Mouse (Mus musculus) kidney, embryonic 16.5 days (tissue): ENCODE measurements around the gene Mdc1. TPM values are rescaled to one million over a fixed set of nuclear protein-coding genes. Genes with fewer than 3 reads are reported as not detected.
A peak's percentile ranks its signal among the peaks of the same experiment; 100 is the strongest.

Experiments used
- ATAC-seq: fragments of 200-750 bp; cut with Nextera tagmentation; 2 replicates; pipeline ENCODE4 v1.8.0; 2017; ENCODE audit warnings: moderate TSS enrichment; ENCODE audit not compliant: low FRiP score, low TSS enrichment
- H3K27ac ChIP-seq: fragments of 300-500 bp; sonication (generic); 2 replicates; pipeline ENCODE4 v1.5.1; 2014; ENCODE audit warnings: low read length
- H3K27me3 ChIP-seq: fragments of 300-500 bp; sonication (generic); 2 replicates; pipeline ENCODE4 v1.6.1; 2014; ENCODE audit warnings: low read length, control low read depth, mixed read lengths; ENCODE audit not compliant: insufficient read depth
- H3K36me3 ChIP-seq: fragments of 300-500 bp; sonication (generic); 2 replicates; pipeline ENCODE4 v1.6.1; 2014; ENCODE audit warnings: low read length, control low read depth, mixed read lengths; ENCODE audit not compliant: insufficient read depth
- H3K4me1 ChIP-seq: fragments of 300-500 bp; sonication (generic); 2 replicates; pipeline ENCODE4 v1.6.1; 2014; ENCODE audit warnings: low read length, control low read depth, mixed read lengths; ENCODE audit not compliant: insufficient read depth
- H3K4me2 ChIP-seq: fragments of 300-500 bp; sonication (generic); replicated peaks from 2 replicates; pipeline ENCODE4 v1.6.1; 2014; ENCODE audit warnings: low read depth, low read length
- H3K4me3 ChIP-seq: fragments of 300-500 bp; sonication (generic); 2 replicates; pipeline ENCODE4 v1.5.1; 2014; ENCODE audit warnings: mild to moderate bottlenecking, low read length
- H3K9ac ChIP-seq: fragments of 300-500 bp; sonication (generic); replicated peaks from 2 replicates; pipeline ENCODE4 v1.6.1; 2014; ENCODE audit warnings: low read length
- H3K9me3 ChIP-seq: fragments of 300-500 bp; sonication (generic); 2 replicates; pipeline ENCODE4 v1.6.1; 2016; ENCODE audit warnings: low read length, control low read depth
- WGBS: fragments of 180-500 bp; shearing (Covaris S2); extraction: QIAGEN DNeasy Blood & Tissue Kit; methylation state at CpG from one replicate; pipeline ENCODE4 v1.1.7; 2014; 5-methylcytosine and 5-hydroxymethylcytosine counted together
- polyA plus RNA-seq: library from polyadenylated mRNA; unstranded; fragments of >200 nt; fragmentation: Nextera tagmentation; extraction: Ambion mirVana; gene quantifications from 2 replicates; pipeline ENCODE4 v1.2.1, GENCODE M21; 2015

Gene Mdc1
- polyA plus RNA-seq, 1 experiment from 2014 or later = 16.7 TPM

DNA sequence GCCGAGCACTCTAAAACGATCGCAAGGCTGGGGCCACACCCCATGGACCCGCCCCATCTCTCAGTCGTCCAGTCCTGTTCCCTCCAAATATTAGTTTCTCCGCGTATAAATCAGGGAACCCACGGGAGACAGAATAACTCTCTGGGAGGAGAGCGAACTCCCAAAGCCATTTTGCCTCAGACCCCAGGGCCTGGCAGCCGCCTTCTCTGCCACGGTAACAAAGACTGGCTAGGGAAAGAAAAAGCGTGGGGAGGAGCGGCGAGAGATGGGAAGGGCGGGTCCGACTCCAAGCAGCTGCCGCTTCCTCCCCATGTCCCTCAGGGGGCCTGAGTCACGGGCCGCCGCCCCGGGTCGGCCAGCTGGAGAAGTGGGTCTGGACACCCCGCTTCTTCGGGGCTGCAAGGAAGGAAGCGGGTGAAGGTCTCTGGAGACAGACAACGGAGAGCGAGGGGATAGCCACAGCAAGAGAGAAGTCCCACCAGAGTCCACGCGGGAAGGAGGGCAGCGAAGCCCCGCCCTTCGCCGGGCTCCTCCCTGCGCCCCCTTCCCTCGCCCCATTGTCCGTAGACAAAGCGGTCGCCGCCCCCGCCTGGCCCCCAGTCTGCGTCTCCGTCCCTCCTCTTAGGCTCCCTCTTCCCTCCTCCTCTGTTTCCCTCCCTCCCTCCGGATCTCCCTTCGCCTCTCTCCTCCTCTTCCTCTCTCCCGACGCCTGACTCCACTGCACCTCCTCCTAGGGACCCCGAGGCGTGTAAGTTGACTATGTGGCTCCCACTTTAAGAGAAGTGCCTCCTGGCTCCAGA lies 24.4 kb downstream of the Mdc1 start, which contains the start of gene Ppp1r18:
Gene Ppp1r18 (plus strand): TSS at position 113 of the 800 bp plus-strand sequence.
- H3K9ac ChIP-seq = peak within 1 kb of the TSS; percentile 85
- WGBS = 0% methylated on average over 32 of the region's 48 CpGs
- peak within 1 kb of the TSS; percentile 98 for H3K27ac ChIP-seq
- ATAC-seq = peak; percentile 66
- H3K4me3 ChIP-seq = peak within 1 kb of the TSS; percentile 68
- H3K27me3 ChIP-seq = no peaks in the 10 kb centered on the region
- H3K4me2 ChIP-seq = peak within 1 kb of the TSS; percentile 83
- H3K9me3 ChIP-seq = no peaks in the 10 kb centered on the region
- peaks cover 51% of the 10 kb centered on the region for H3K4me1 ChIP-seq
- no peaks in the 10 kb centered on the region for H3K36me3 ChIP-seq

- Histone ChIP-seq H3K9ac (peak overlapping the region; percentile 85), H3K4me1 (peaks cover 52% of the 10 kb centered on the region), H3K4me2 (peak overlapping the region; percentile 83), H3K9me3 (peaks cover 3% of the 10 kb centered on the region; the same call in 1 of the 2 replicates), H3K36me3 (0 out of 2 replicates have a peak, but pooled peaks cover 5% of the 10 kb centered on the region), H3K4me3 (peak overlapping the region; percentile 68), H3K27me3 (no peaks in the 10 kb centered on the region), H3K27ac (peak overlapping the region; percentile 98)
- peak; percentile 40 for ATAC-seq
- WGBS = under 1% methylated on average over 35 of the region's 38 CpGs
Observed at GRCm38 (mm10) chr17:35866281-35866831, 25.0 kb downstream of the Mdc1 start.

DNA sequence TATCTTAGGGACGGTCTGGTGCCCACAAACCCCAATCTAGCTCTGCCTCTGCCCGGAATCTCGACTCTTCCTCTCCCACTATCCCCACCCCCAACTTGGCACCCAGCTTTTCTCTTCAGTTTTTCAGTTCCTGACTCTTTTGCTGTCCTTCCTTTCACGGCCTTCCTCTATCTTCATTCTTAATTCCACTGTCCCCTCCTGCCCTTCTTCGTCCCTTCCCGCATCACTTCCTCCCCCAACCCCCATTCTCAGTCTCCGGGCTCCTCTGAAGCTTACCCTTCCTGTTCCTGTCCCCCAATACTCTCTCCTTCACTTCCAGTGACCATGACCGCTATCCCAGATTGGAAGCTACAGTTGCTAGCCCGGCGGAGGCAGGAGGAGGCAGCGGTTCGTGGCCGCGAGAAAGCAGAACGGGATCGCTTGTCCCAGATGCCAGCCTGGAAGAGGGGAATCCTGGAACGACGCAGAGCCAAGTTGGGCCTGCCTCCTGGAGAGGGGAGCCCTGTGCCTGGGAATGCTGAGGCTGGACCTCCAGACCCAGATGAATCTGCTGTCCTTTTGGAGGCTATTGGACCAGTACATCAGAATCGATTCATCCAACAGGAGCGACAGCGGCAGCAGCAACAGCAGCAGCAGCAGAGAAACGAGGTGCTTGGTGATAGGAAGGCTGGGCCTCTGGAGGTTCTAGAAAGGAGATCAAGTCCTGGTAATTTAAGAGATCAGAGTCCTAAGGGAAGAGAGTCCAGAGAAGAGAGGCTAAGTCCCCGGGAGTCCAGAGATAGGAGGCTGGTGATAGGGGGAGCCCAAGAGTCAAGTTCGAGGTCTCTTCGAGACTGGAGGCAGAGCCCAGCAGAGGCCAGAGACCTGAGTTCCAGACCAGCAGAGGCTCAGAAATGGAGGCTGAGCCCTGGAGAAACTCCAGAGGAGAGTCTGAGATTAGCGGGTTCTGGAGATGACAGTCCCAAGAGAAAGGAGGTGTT lies 25.9 kb downstream of the Mdc1 start:
- H3K36me3 ChIP-seq = 0 out of 2 replicates have a peak, but pooled peaks cover 5% of the 10 kb centered on the region
- ATAC-seq = no peak
- H3K4me2 ChIP-seq = peak overlapping the region; percentile 83
- H3K4me3 ChIP-seq = peak overlapping the region; percentile 68
- H3K9me3 ChIP-seq = peaks cover 4% of the 10 kb centered on the region; the same call in 1 of the 2 replicates
- H3K27ac ChIP-seq = peak overlapping the region; percentile 98
- H3K27me3 ChIP-seq = no peaks in the 10 kb centered on the region
- H3K4me1 ChIP-seq = peaks cover 51% of the 10 kb centered on the region
- WGBS = 8% methylated on average over 26 of the region's 26 CpGs
- peak overlapping the region; percentile 85 for H3K9ac ChIP-seq

- WGBS = 28% methylated on average over 16 of the region's 17 CpGs
- Histone ChIP-seq H3K4me2 (peak overlapping the region; percentile 83), H3K9ac (peak overlapping the region; percentile 85), H3K27me3 (no peaks in the 10 kb centered on the region), H3K4me3 (peak overlapping the region; percentile 68), H3K36me3 (0 out of 2 replicates have a peak, but pooled peaks cover 5% of the 10 kb centered on the region), H3K9me3 (peaks cover 4% of the 10 kb centered on the region; the same call in 1 of the 2 replicates), H3K4me1 (peaks cover 52% of the 10 kb centered on the region), H3K27ac (peak overlapping the region; percentile 98)
- ATAC-seq = no peak
Observed at GRCm38 (mm10) chr17:35868165-35868820, 27.0 kb downstream of the Mdc1 start.

GRCm38 (mm10) chr17:35868961-35869345 lies 27.6 kb downstream of the Mdc1 start:
- Histone ChIP-seq H3K4me2 (peak overlapping the region; percentile 83), H3K27ac (peak overlapping the region; percentile 98), H3K9ac (peak overlapping the region; percentile 85), H3K4me3 (peak overlapping the region; percentile 68), H3K4me1 (peaks cover 56% of the 10 kb centered on the region), H3K9me3 (peaks cover 4% of the 10 kb centered on the region; the same call in 1 of the 2 replicates), H3K36me3 (0 out of 2 replicates have a peak, but pooled peaks cover 5% of the 10 kb centered on the region), H3K27me3 (no peaks in the 10 kb centered on the region)
- ATAC-seq = no peak
- 5% methylated on average over 7 of the region's 7 CpGs for WGBS

GRCm38 (mm10) chr17:35869346-35870067 lies 28.2 kb downstream of the Mdc1 start:
- Histone ChIP-seq H3K27me3 (no peaks in the 10 kb centered on the region), H3K9ac (peak overlapping the region; percentile 85), H3K4me3 (peak overlapping the region; percentile 68), H3K4me2 (peak overlapping the region; percentile 83), H3K36me3 (0 out of 2 replicates have a peak, but pooled peaks cover 5% of the 10 kb centered on the region), H3K4me1 (peaks cover 52% of the 10 kb centered on the region), H3K27ac (peak overlapping the region; percentile 98), H3K9me3 (peaks cover 4% of the 10 kb centered on the region; the same call in 1 of the 2 replicates)
- ATAC-seq = no peak
- 5% methylated on average over 7 of the region's 7 CpGs for whole genome bisulfite sequencing

GRCm38 (mm10) chr17:35870151-35870883 lies 29.0 kb downstream of the Mdc1 start:
- H3K27ac ChIP-seq = peak overlapping the region; percentile 98
- peaks cover 44% of the 10 kb centered on the region for H3K4me1 ChIP-seq
- no peak for ATAC-seq
- peak overlapping the region; percentile 85 for H3K9ac ChIP-seq
- no peaks in the 10 kb centered on the region for H3K27me3 ChIP-seq
- H3K4me2 ChIP-seq = peak overlapping the region; percentile 83
- H3K9me3 ChIP-seq = peaks cover 4% of the 10 kb centered on the region; the same call in 1 of the 2 replicates
- H3K4me3 ChIP-seq = peak overlapping the region; percentile 68
- WGBS = 55% methylated on average over 9 of the region's 9 CpGs
- peaks cover 10% of the 10 kb centered on the region; the same call in 1 of the 2 replicates for H3K36me3 ChIP-seq
